Mouse (Mus musculus) heart, adult 2 months (tissue): ENCODE data around the gene Trmt61a. TPM values are rescaled to one million over a fixed set of nuclear protein-coding genes. Genes with fewer than 3 reads are reported as not detected.

Experiments
- DNase-seq, 2 experiments: peaks; one replicate each; pipeline ENCODE4 v3.0.0; 2021
- H3K27ac ChIP-seq: fragments of 200-600 bp; 2 replicates; pipeline ENCODE4 v1.8.1; 2022
- H3K27me3 ChIP-seq: fragments of 200-500 bp; 2 replicates; pipeline ENCODE4 v1.6.1; 2012; ENCODE audit warnings: mild to moderate bottlenecking, low read length, inconsistent platforms, mixed read lengths; ENCODE audit not compliant: control insufficient read depth, insufficient read depth
- H3K36me3 ChIP-seq: fragments of 200-500 bp; 2 replicates; pipeline ENCODE4 v1.6.1; 2012; ENCODE audit warnings: low read length, inconsistent platforms; ENCODE audit not compliant: control insufficient read depth, insufficient read depth
- H3K4me1 ChIP-seq: fragments of 200-500 bp; 2 replicates; pipeline ENCODE4 v1.6.1; 2011; ENCODE audit warnings: low read length; ENCODE audit not compliant: control insufficient read depth, insufficient read depth
- H3K4me3 ChIP-seq: fragments of 200-600 bp; 2 replicates; pipeline ENCODE4 v1.8.1; 2022
- H3K79me2 ChIP-seq: fragments of 200-500 bp; replicated peaks from 2 replicates; pipeline ENCODE4 v1.6.1; 2012; ENCODE audit warnings: mild to moderate bottlenecking, inconsistent platforms, low read length, moderate library complexity, mixed read lengths; ENCODE audit not compliant: control insufficient read depth, insufficient read depth
- H3K9ac ChIP-seq: fragments of 200-500 bp; 2 replicates; pipeline ENCODE4 v1.6.1; 2012; ENCODE audit warnings: low read depth, mild to moderate bottlenecking, control low read depth, inconsistent platforms, low read length, mixed read lengths
- CTCF ChIP-seq: fragments of 200-600 bp; IDR thresholded peaks from 2 replicates; pipeline ENCODE4 v1.8.1; 2022; ENCODE audit warnings: antibody characterized with exemption, mild to moderate bottlenecking, moderate library complexity
- EP300 ChIP-seq: fragments of 200-500 bp; IDR thresholded peaks from 2 replicates; pipeline ENCODE4 v1.6.1; 2011; ENCODE audit warnings: low read depth, low read length, control low read depth; ENCODE audit not compliant: insufficient read depth
- POLR2A ChIP-seq: fragments of 200-500 bp; IDR thresholded peaks from 2 replicates; pipeline ENCODE4 v1.6.1; 2011; ENCODE audit warnings: mild to moderate bottlenecking, low read depth, low read length, control low read depth; ENCODE audit not compliant: insufficient read depth
- WGBS: fragments of 180-500 bp; shearing (Covaris S2); methylation state at CpG from one replicate; pipeline ENCODE4 v1.1.7; 2018; 5-methylcytosine and 5-hydroxymethylcytosine counted together
- intact Hi-C: fragments of 180-260 bp; cut with DNase I; formaldehyde crosslinking; loops from one replicate; pipeline ENCODE4 v1.15.1; 2025
- polyA plus RNA-seq: library from polyadenylated mRNA; depleted of rRNA; stranded (reverse); fragments of >200 nt; gene quantifications from 2 replicates; pipeline ENCODE4 v1.2.3, GENCODE M21; 2012
- total RNA-seq, 2 experiments: library from RNA; stranded (reverse); gene quantifications; 2 replicates each; pipeline ENCODE4 v1.2.3; 2021

Gene Trmt61a
- total and polyA plus RNA-seq, 3 experiments: 4.5 to 11.8 (median 5.4) TPM

- Histone ChIP-seq H3K4me1 (peaks cover 10% of the 10 kb centered on the region), H3K4me3 (no peak overlapping the region), H3K9ac (no peak overlapping the region), H3K27ac (no peak overlapping the region), H3K36me3 (peaks cover 4% of the 10 kb centered on the region; the same call in 1 of the 2 replicates), H3K27me3 (no peaks in the 10 kb centered on the region), H3K79me2 (no peaks in the 10 kb centered on the region)
- intact Hi-C loops: no loop called here
- DNase-seq: no peak
- 68% methylated on average over 8 of the region's 8 CpGs for WGBS
- TF ChIP-seq CTCF: no peak
- TF ChIP-seq EP300: no peak
- no peak for TF ChIP-seq POLR2A
Measured at GRCm38 (mm10) chr12:111681305-111681704, 3.4 kb downstream of the Trmt61a start.

- WGBS: 64% methylated on average over 5 of the region's 5 CpGs
- Histone ChIP-seq H3K9ac (no peak overlapping the region), H3K36me3 (peaks cover 4% of the 10 kb centered on the region; the same call in 1 of the 2 replicates), H3K79me2 (no peaks in the 10 kb centered on the region), H3K4me1 (peaks cover 15% of the 10 kb centered on the region), H3K27ac (no peak overlapping the region), H3K4me3 (no peak overlapping the region), H3K27me3 (no peaks in the 10 kb centered on the region)
- intact Hi-C loops: no loop called here
- no peak for DNase-seq
- TF ChIP-seq EP300 (no peak), CTCF (no peak), POLR2A (no peak)
Measured at GRCm38 (mm10) chr12:111682003-111682402, 4.1 kb downstream of the Trmt61a start.

GRCm38 (mm10) chr12:111682806-111683205, 4.9 kb downstream of the Trmt61a start:
- intact Hi-C loops: no loop called here
- TF ChIP-seq EP300: no peak
- no peak for TF ChIP-seq POLR2A
- no peak for TF ChIP-seq CTCF
- Histone ChIP-seq H3K36me3 (no peaks in the 10 kb centered on the region), H3K9ac (no peak overlapping the region), H3K79me2 (no peaks in the 10 kb centered on the region), H3K4me1 (peaks cover 15% of the 10 kb centered on the region), H3K27me3 (no peaks in the 10 kb centered on the region), H3K4me3 (no peak overlapping the region), H3K27ac (no peak overlapping the region)
- DNase-seq: no peak
- WGBS: 67% methylated on average over 5 of the region's 5 CpGs

- 80% methylated on average over 4 of the region's 4 CpGs for WGBS
- Histone ChIP-seq H3K36me3 (no peaks in the 10 kb centered on the region), H3K79me2 (no peaks in the 10 kb centered on the region), H3K9ac (no peak overlapping the region), H3K27me3 (no peaks in the 10 kb centered on the region), H3K4me1 (peaks cover 18% of the 10 kb centered on the region), H3K4me3 (no peak overlapping the region), H3K27ac (peak overlapping the region; percentile 83)
- DNase-seq: no peak
- intact Hi-C loops: no loop called here
- TF ChIP-seq CTCF: no peak
Measured at GRCm38 (mm10) chr12:111686390-111686789, 8.5 kb downstream of the Trmt61a start.

GRCm38 (mm10) chr12:111687350-111688068, 9.6 kb downstream of the Trmt61a start:
- no peaks in the 10 kb centered on the region for H3K36me3 ChIP-seq
- H3K27me3 ChIP-seq: no peaks in the 10 kb centered on the region
- DNase-seq: peak; percentile 84 to 88
- no peaks in the 10 kb centered on the region for H3K79me2 ChIP-seq
- H3K9ac ChIP-seq: no peak overlapping the region
- 9% methylated on average over 14 of the region's 14 CpGs for WGBS
- TF ChIP-seq POLR2A (no peak), EP300 (peak; percentile 90)
- intact Hi-C loops: no loop called here
- peak overlapping the region; percentile 83 for H3K27ac ChIP-seq
- H3K4me3 ChIP-seq: no peak overlapping the region
- H3K4me1 ChIP-seq: peaks cover 19% of the 10 kb centered on the region

GRCm38 (mm10) chr12:111688069-111688428, 10.1 kb downstream of the Trmt61a start:
- Histone ChIP-seq H3K4me1 (peaks cover 19% of the 10 kb centered on the region), H3K27me3 (no peaks in the 10 kb centered on the region), H3K27ac (peak overlapping the region; percentile 83), H3K4me3 (no peak overlapping the region), H3K9ac (no peak overlapping the region), H3K79me2 (no peaks in the 10 kb centered on the region), H3K36me3 (no peaks in the 10 kb centered on the region)
- WGBS: 20% methylated on average over 2 of the region's 2 CpGs
- DNase-seq: no peak
- TF ChIP-seq CTCF: no peak
- no peak for TF ChIP-seq EP300
- no peak for TF ChIP-seq POLR2A
- intact Hi-C loops: no loop called here
